In the genomic region with DNA sequence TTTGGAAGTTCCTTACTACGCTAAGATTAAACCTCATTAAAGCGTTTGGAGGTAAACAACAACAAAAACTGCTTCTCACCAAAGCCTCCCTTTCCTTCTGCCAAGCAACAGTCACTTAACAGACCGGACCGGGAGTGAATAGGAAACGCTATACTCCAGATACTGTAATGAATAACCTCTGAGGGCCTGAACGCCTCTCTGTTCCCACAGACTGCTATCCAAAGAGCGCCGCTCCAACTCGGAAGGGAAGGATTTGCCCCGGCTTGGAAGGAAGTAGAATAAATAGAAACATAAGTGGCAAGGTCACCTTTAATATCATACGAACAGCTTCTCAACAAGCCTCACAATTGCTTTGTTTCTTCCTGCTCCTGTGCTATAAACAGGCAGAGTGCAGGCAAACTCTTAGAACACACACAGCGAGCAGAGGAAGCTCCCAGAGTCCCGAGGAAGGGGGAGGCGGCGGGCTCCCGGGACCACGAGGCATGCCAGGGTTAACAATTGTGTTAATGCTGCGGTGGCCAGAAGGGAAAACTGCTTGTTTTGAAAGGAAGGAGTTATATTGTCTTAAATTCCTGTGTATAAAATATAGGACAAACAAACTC, we compare ENCODE assay signal across 8 mouse cellular contexts. TPM values are rescaled to one million over a fixed set of nuclear protein-coding genes. Genes with fewer than 3 reads are reported as not detected.
DNase-seq lines count a peak whose midpoint lies in the region; ATAC-seq and TF ChIP-seq lines count a peak whose summit lies in the region.

No protein-coding gene starts in this region.

- H3K9ac ChIP-seq in forebrain, embryonic 14.5 days (ENCODE audit: low read length): no peak overlapping the region
- H3K9ac ChIP-seq in hindbrain, embryonic 11.5 days (ENCODE audit: low read depth, low read length): no peak overlapping the region
- no peak overlapping the region for H3K9ac ChIP-seq in limb, embryonic 14.5 days (ENCODE audit: low read depth, low read length, severe bottlenecking)
- H3K9ac ChIP-seq in neural tube, embryonic 15.5 days (replicated peaks): 0 out of 2 replicates have a peak overlapping the region, but pooled peaks have one; percentile 26

- WGBS in forebrain, embryonic 14.5 days: 39% methylated on average over 18 of the region's 18 CpGs
- 46% methylated on average over 18 of the region's 18 CpGs for whole genome bisulfite sequencing in hindbrain, embryonic 11.5 days
- 43% methylated on average over 18 of the region's 18 CpGs for WGBS in limb, embryonic 14.5 days
- 33% methylated on average over 18 of the region's 18 CpGs for WGBS in neural tube, embryonic 15.5 days

- no peak for TF ChIP-seq POLR2A in limb, embryonic 14.5 days (IDR thresholded peaks at IDR 0.05; ENCODE audit: borderline replicate concordance, extremely low read depth, insufficient read depth, insufficient read length)

- peak overlapping the region; percentile 6; the same call in 1 of the 2 replicates for H3K4me2 ChIP-seq in forebrain, embryonic 14.5 days (ENCODE audit: low read length)
- H3K4me2 ChIP-seq in hindbrain, embryonic 11.5 days (replicated peaks; ENCODE audit: low read depth, low read length): no peak overlapping the region
- H3K4me2 ChIP-seq in limb, embryonic 14.5 days (replicated peaks; ENCODE audit: low read depth, low read length, severe bottlenecking): peak overlapping the region; percentile 3; the same call in 1 of the 2 replicates
- peak overlapping the region; percentile 19 for H3K4me2 ChIP-seq in neural tube, embryonic 15.5 days

- no peaks in the 10 kb centered on the region for H3K9me3 ChIP-seq in forebrain, embryonic 14.5 days (replicated peaks; ENCODE audit: control insufficient read depth, low read length)
- no peaks in the 10 kb centered on the region for H3K9me3 ChIP-seq in hindbrain, embryonic 11.5 days (ENCODE audit: control insufficient read depth, low read length)
- H3K9me3 ChIP-seq in limb, embryonic 14.5 days (ENCODE audit: control insufficient read depth, low read length): no peaks in the 10 kb centered on the region
- H3K9me3 ChIP-seq in neural tube, embryonic 15.5 days (replicated peaks): no peaks in the 10 kb centered on the region

- ATAC-seq in forebrain, embryonic 14.5 days: peak; percentile 57
- ATAC-seq in hindbrain, embryonic 11.5 days (ENCODE audit: low FRiP score): no peak
- peak; percentile 60; the same call in 1 of the 2 replicates for ATAC-seq in limb, embryonic 14.5 days (ENCODE audit: low FRiP score, low read depth)
- peak; percentile 47; the same call in 1 of the 2 replicates for ATAC-seq in neural tube, embryonic 15.5 days (ENCODE audit: low FRiP score)

- no peaks in the 10 kb centered on the region for H3K4me1 ChIP-seq in forebrain, embryonic 14.5 days (ENCODE audit: control insufficient read depth, insufficient read depth, low read length)
- H3K4me1 ChIP-seq in hindbrain, embryonic 11.5 days (replicated peaks; ENCODE audit: control insufficient read depth, insufficient read depth, low read length): no peaks in the 10 kb centered on the region; the same call in 1 of the 2 replicates
- H3K4me1 ChIP-seq in limb, embryonic 14.5 days (ENCODE audit: control insufficient read depth, insufficient read depth, low read length): 0 out of 2 replicates have a peak, but pooled peaks cover 2% of the 10 kb centered on the region
- H3K4me1 ChIP-seq in neural tube, embryonic 15.5 days: peaks cover 11% of the 10 kb centered on the region

- no peaks in the 10 kb centered on the region for H3K27me3 ChIP-seq in forebrain, embryonic 14.5 days (replicated peaks; ENCODE audit: control insufficient read depth, insufficient read depth, low read length)
- H3K27me3 ChIP-seq in hindbrain, embryonic 11.5 days (ENCODE audit: control insufficient read depth, insufficient read depth, low read length): no peaks in the 10 kb centered on the region
- H3K27me3 ChIP-seq in limb, embryonic 14.5 days (ENCODE audit: control insufficient read depth, insufficient read depth, low read length): no peaks in the 10 kb centered on the region
- H3K27me3 ChIP-seq in neural tube, embryonic 15.5 days (replicated peaks): no peaks in the 10 kb centered on the region

- H3K27ac ChIP-seq in forebrain, embryonic 14.5 days (ENCODE audit: low read depth, low read length): no peak overlapping the region
- no peak overlapping the region for H3K27ac ChIP-seq in hindbrain, embryonic 11.5 days (ENCODE audit: low read depth, low read length)
- H3K27ac ChIP-seq in limb, embryonic 14.5 days (replicated peaks; ENCODE audit: low read depth, low read length): no peak overlapping the region
- H3K27ac ChIP-seq in neural tube, embryonic 15.5 days (replicated peaks): no peak overlapping the region

- no peaks in the 10 kb centered on the region for H3K36me3 ChIP-seq in forebrain, embryonic 14.5 days (ENCODE audit: control insufficient read depth, insufficient read depth, low read length)
- no peaks in the 10 kb centered on the region for H3K36me3 ChIP-seq in hindbrain, embryonic 11.5 days (ENCODE audit: control insufficient read depth, insufficient read depth, low read length)
- H3K36me3 ChIP-seq in limb, embryonic 14.5 days (ENCODE audit: control insufficient read depth, insufficient read depth, low read length): no peaks in the 10 kb centered on the region
- H3K36me3 ChIP-seq in neural tube, embryonic 15.5 days: no peaks in the 10 kb centered on the region

- DNase-seq in embryo, embryonic 11 days: peak; percentile 37
- no peak for DNase-seq in embryo, embryonic 9.5 days (ENCODE audit: extremely low spot score)
- DNase-seq in forebrain, embryonic 14.5 days (ENCODE audit: low spot score): peak; percentile 38
- DNase-seq in hindbrain, embryonic 11.5 days (ENCODE audit: low spot score): peak; percentile 41
- DNase-seq in limb, embryonic 14.5 days (ENCODE audit: low spot score): no peak
- no peak for DNase-seq in urinary bladder, adult 2 months (ENCODE audit: low spot score)
- no peak for DNase-seq in right cerebral cortex, postnatal 25 days

- H3K4me3 ChIP-seq in forebrain, embryonic 14.5 days (ENCODE audit: low read depth, low read length): no peak overlapping the region
- H3K4me3 ChIP-seq in hindbrain, embryonic 11.5 days (ENCODE audit: low read depth, low read length): no peak overlapping the region
- no peak overlapping the region for H3K4me3 ChIP-seq in limb, embryonic 14.5 days (replicated peaks; ENCODE audit: low read length)
- H3K4me3 ChIP-seq in neural tube, embryonic 15.5 days (replicated peaks): 0 out of 2 replicates have a peak overlapping the region, but pooled peaks have one; percentile 1

RNA-seq across cellular contexts. Expression of a gene that starts 39.8 kb away (rescaled TPM):
- 105 and 111 TPM in 2 replicates for polyA plus RNA-seq in forebrain, embryonic 14.5 days (2014; fragmentation: Nextera tagmentation; extraction: Ambion mirVana)
- 151 and 159 TPM in 2 replicates for polyA plus RNA-seq in hindbrain, embryonic 11.5 days (2014; fragmentation: Nextera tagmentation; extraction: Ambion mirVana)
- polyA plus RNA-seq in limb, embryonic 14.5 days (2012; rRNA removed): 40.9 and 57.0 TPM in 2 replicates
- 86.9 and 88.7 TPM in 2 replicates for polyA plus RNA-seq in limb, embryonic 14.5 days (2014; fragmentation: Nextera tagmentation; extraction: Ambion mirVana)
- polyA plus RNA-seq in neural tube, embryonic 15.5 days (2015; fragmentation: Nextera tagmentation; extraction: Ambion mirVana): 132 and 154 TPM in 2 replicates
- 44.2 and 48.1 TPM in 2 replicates for polyA plus RNA-seq in urinary bladder, adult 2 months (2012; rRNA removed)

Comparison
In these comparisons a context has a peak if more than half of its experiments do, and no peak if none do; other contexts are left out.
1. DNase-seq: peak in embryo, embryonic 11 days (single experiment), forebrain, embryonic 14.5 days (single experiment) and hindbrain, embryonic 11.5 days (single experiment); none in embryo, embryonic 9.5 days (single experiment), limb, embryonic 14.5 days (single experiment), urinary bladder, adult 2 months (single experiment) and right cerebral cortex, postnatal 25 days (single experiment).